Mouse (Mus musculus) heart, embryonic 13.5 days (tissue): ENCODE data around the gene Arhgef39. TPM values are rescaled to one million over a fixed set of nuclear protein-coding genes. Genes with fewer than 3 reads are reported as not detected.
A peak's percentile ranks its signal among the peaks of the same experiment; 100 is the strongest.

Experiments
- ATAC-seq: fragments of 200-750 bp; cut with Nextera tagmentation; 2 replicates; pipeline ENCODE4 v1.8.0; 2017; ENCODE audit warnings: moderate TSS enrichment; ENCODE audit not compliant: insufficient number of reproducible peaks, low FRiP score, low TSS enrichment; ENCODE audit errors: extremely low read depth
- H3K27ac ChIP-seq: fragments of 300-500 bp; sonication (generic); replicated peaks from 2 replicates; pipeline ENCODE4 v1.5.1; 2015; ENCODE audit warnings: moderate library complexity, mild to moderate bottlenecking, inconsistent platforms
- H3K27me3 ChIP-seq: fragments of 300-500 bp; sonication (generic); replicated peaks from 2 replicates; pipeline ENCODE4 v1.6.1; 2015; ENCODE audit warnings: mild to moderate bottlenecking, inconsistent platforms
- H3K36me3 ChIP-seq: fragments of 300-500 bp; sonication (generic); 2 replicates; pipeline ENCODE4 v1.6.1; 2015; ENCODE audit warnings: mild to moderate bottlenecking, inconsistent platforms
- H3K4me1 ChIP-seq: fragments of 300-500 bp; sonication (generic); 2 replicates; pipeline ENCODE4 v1.6.1; 2015; ENCODE audit warnings: inconsistent platforms
- H3K4me2 ChIP-seq: fragments of 300-500 bp; sonication (generic); 2 replicates; pipeline ENCODE4 v1.6.1; 2015; ENCODE audit warnings: inconsistent platforms, mild to moderate bottlenecking, moderate library complexity
- H3K4me3 ChIP-seq: fragments of 300-500 bp; sonication (generic); 2 replicates; pipeline ENCODE4 v1.5.1; 2015; ENCODE audit warnings: moderate library complexity, mild to moderate bottlenecking, inconsistent platforms
- H3K9ac ChIP-seq: fragments of 300-500 bp; sonication (generic); 2 replicates; pipeline ENCODE4 v1.6.1; 2015; ENCODE audit warnings: inconsistent platforms, mild to moderate bottlenecking, moderate library complexity
- H3K9me3 ChIP-seq: fragments of 300-500 bp; sonication (generic); 2 replicates; pipeline ENCODE4 v1.6.1; 2016; ENCODE audit warnings: inconsistent platforms
- WGBS: fragments of 180-500 bp; shearing (Covaris S2); methylation state at CpG from one replicate; pipeline ENCODE4 v1.1.7; 2015; ENCODE audit warnings: mixed read lengths; 5-methylcytosine and 5-hydroxymethylcytosine counted together
- polyA plus RNA-seq: library from polyadenylated mRNA; unstranded; fragments of >200 nt; fragmentation: Nextera tagmentation; extraction: Ambion mirVana; gene quantifications from 2 replicates; pipeline ENCODE4 v1.2.1, GENCODE M21; 2015

The Arhgef39 gene
- polyA plus RNA-seq, 1 experiment from 2014 or later: 32.0 TPM

- Histone ChIP-seq H3K27ac (no peak overlapping the region), H3K36me3 (no peaks in the 10 kb centered on the region), H3K9ac (0 out of 2 replicates have a peak overlapping the region, but pooled peaks have one; percentile 30), H3K9me3 (no peaks in the 10 kb centered on the region), H3K4me2 (peak overlapping the region; percentile 64), H3K27me3 (0 out of 2 replicates have a peak, but pooled peaks cover 9% of the 10 kb centered on the region), H3K4me1 (peaks cover 3% of the 10 kb centered on the region; the same call in 1 of the 2 replicates), H3K4me3 (peak overlapping the region; percentile 24)
- 42% methylated on average over 24 of the region's 24 CpGs for WGBS
- no peak for ATAC-seq
Observed at GRCm38 (mm10) chr4:43478906-43479832, 20.3 kb downstream of the Arhgef39 start.

- H3K27me3 ChIP-seq: 0 out of 2 replicates have a peak, but pooled peaks cover 9% of the 10 kb centered on the region
- H3K9me3 ChIP-seq: no peaks in the 10 kb centered on the region
- H3K4me1 ChIP-seq: peaks cover 3% of the 10 kb centered on the region; the same call in 1 of the 2 replicates
- peak overlapping the region; percentile 43 for H3K4me3 ChIP-seq
- peak overlapping the region; percentile 74 for H3K9ac ChIP-seq
- H3K4me2 ChIP-seq: peak overlapping the region; percentile 64
- peak overlapping the region; percentile 16 for H3K27ac ChIP-seq
- no peaks in the 10 kb centered on the region for H3K36me3 ChIP-seq
- peak; percentile 6; the same call in 1 of the 2 replicates for ATAC-seq
- WGBS: 41% methylated on average over 8 of the region's 8 CpGs
Observed at GRCm38 (mm10) chr4:43478534-43478858, 21.0 kb downstream of the Arhgef39 start.

GRCm38 (mm10) chr4:43477857-43478533 is 21.5 kb downstream of the Arhgef39 start:
- WGBS: 11% methylated on average over 11 of the region's 11 CpGs
- Histone ChIP-seq H3K4me3 (peak overlapping the region; percentile 43), H3K4me1 (peaks cover 3% of the 10 kb centered on the region; the same call in 1 of the 2 replicates), H3K36me3 (no peaks in the 10 kb centered on the region), H3K9ac (peak overlapping the region; percentile 74), H3K27ac (peak overlapping the region; percentile 16), H3K4me2 (peak overlapping the region; percentile 64), H3K27me3 (0 out of 2 replicates have a peak, but pooled peaks cover 6% of the 10 kb centered on the region), H3K9me3 (no peaks in the 10 kb centered on the region)
- ATAC-seq: peak; percentile 84

DNA sequence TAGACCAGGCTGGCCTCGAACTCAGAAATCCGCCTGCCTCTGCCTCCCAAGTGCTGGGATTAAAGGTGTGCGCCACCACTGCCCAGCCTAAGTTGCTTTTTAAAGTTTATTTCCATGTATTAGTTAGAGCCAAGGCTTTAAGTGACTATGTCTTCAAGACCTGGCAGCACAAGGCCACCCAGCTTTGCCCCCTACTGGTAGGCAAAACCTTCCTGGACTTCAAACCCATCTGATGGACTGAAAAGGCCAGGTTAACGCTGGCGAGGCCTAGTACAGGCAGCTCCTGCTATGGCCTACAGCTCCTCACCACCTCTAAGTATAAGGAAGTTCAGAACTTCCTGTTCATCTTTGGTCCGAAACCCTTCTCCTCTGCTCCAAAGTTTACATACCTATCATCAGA is 22.9 kb downstream of the Arhgef39 start:
- H3K27ac ChIP-seq: no peak overlapping the region
- no peak overlapping the region for H3K4me2 ChIP-seq
- H3K27me3 ChIP-seq: no peaks in the 10 kb centered on the region
- H3K9ac ChIP-seq: no peak overlapping the region
- no peak for ATAC-seq
- no peak overlapping the region for H3K4me3 ChIP-seq
- H3K36me3 ChIP-seq: no peaks in the 10 kb centered on the region
- no peaks in the 10 kb centered on the region for H3K9me3 ChIP-seq
- peaks cover 3% of the 10 kb centered on the region; the same call in 1 of the 2 replicates for H3K4me1 ChIP-seq
- WGBS: 77% methylated on average over 6 of the region's 6 CpGs

- 67% methylated on average over 1 of the region's 1 CpGs for WGBS
- H3K36me3 ChIP-seq: no peaks in the 10 kb centered on the region
- no peak for ATAC-seq
Observed at GRCm38 (mm10) chr4:43473636-43474035, 25.9 kb downstream of the Arhgef39 start.

DNA sequence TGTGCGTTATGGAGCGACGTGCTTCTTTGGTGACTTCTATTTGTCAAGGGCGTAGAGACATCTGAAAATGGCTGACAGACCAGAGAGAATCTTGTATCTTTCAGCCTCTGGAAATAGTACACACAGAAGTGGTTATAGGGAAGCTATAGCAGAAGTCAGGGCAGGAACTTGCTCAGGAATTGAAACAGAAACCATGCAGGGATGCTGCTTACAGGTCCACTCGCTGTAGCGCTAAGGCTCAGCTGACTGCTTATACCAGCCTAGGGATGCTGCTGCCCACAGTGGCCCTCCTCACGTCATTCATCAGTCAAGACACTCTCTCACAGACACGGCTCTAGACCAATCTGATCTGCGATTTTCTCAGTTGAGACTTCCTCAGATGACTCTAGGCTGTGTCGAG is 29.2 kb downstream of the Arhgef39 start:
- no peak overlapping the region for H3K9ac ChIP-seq
- H3K36me3 ChIP-seq: no peaks in the 10 kb centered on the region
- H3K27me3 ChIP-seq: no peaks in the 10 kb centered on the region
- H3K4me2 ChIP-seq: no peak overlapping the region
- H3K4me3 ChIP-seq: no peak overlapping the region
- H3K27ac ChIP-seq: no peak overlapping the region
- no peaks in the 10 kb centered on the region for H3K9me3 ChIP-seq
- 87% methylated on average over 10 of the region's 10 CpGs for WGBS
- peaks cover 6% of the 10 kb centered on the region; the same call in 1 of the 2 replicates for H3K4me1 ChIP-seq
- ATAC-seq: no peak

More at GRCm38 (mm10) chr4:43473636-43474035, 25.9 kb downstream of the Arhgef39 start:
- no peak overlapping the region for H3K9ac ChIP-seq
- H3K9me3 ChIP-seq: no peaks in the 10 kb centered on the region
- H3K4me3 ChIP-seq: no peak overlapping the region
- H3K4me1 ChIP-seq: no peaks in the 10 kb centered on the region
- no peaks in the 10 kb centered on the region for H3K27me3 ChIP-seq
- H3K27ac ChIP-seq: no peak overlapping the region
- H3K4me2 ChIP-seq: no peak overlapping the region

- no peak overlapping the region for H3K4me2 ChIP-seq
- no peak overlapping the region for H3K4me3 ChIP-seq
- H3K4me1 ChIP-seq: peaks cover 6% of the 10 kb centered on the region; the same call in 1 of the 2 replicates
- no peak overlapping the region for H3K9ac ChIP-seq
- no peak for ATAC-seq
- WGBS: 88% methylated on average over 7 of the region's 7 CpGs
- H3K9me3 ChIP-seq: no peaks in the 10 kb centered on the region
- H3K36me3 ChIP-seq: no peaks in the 10 kb centered on the region
- no peak overlapping the region for H3K27ac ChIP-seq
- H3K27me3 ChIP-seq: no peaks in the 10 kb centered on the region
Observed at GRCm38 (mm10) chr4:43466872-43467271, 32.6 kb downstream of the Arhgef39 start.

DNA sequence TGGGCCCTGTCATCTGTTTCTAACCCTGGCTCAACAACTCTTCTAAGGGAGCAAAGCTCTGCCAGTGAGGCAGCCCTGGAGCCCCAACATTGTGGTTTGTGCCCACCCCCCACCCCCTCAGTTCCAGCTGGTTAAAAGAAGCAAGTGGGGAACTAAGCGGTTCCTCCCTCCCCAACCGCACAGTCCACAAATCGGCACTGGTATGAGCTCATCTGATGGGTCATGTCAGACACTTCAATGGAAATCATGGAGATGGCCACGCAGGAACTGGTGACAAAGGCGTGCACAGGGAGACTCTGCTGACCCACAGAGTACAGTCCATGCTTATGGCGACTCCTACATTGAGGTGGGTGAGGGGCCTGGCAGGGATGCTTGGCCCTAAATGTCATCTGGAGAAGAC is 33.6 kb downstream of the Arhgef39 start:
- peaks cover 6% of the 10 kb centered on the region; the same call in 1 of the 2 replicates for H3K4me1 ChIP-seq
- H3K27ac ChIP-seq: no peak overlapping the region
- H3K36me3 ChIP-seq: no peaks in the 10 kb centered on the region
- H3K27me3 ChIP-seq: no peaks in the 10 kb centered on the region
- no peak overlapping the region for H3K4me3 ChIP-seq
- no peaks in the 10 kb centered on the region for H3K9me3 ChIP-seq
- no peak overlapping the region for H3K9ac ChIP-seq
- WGBS: 78% methylated on average over 6 of the region's 6 CpGs
- H3K4me2 ChIP-seq: no peak overlapping the region
- no peak for ATAC-seq

GRCm38 (mm10) chr4:43463102-43463501 is 36.4 kb downstream of the Arhgef39 start:
- no peak for ATAC-seq
- H3K9me3 ChIP-seq: no peaks in the 10 kb centered on the region
- no peak overlapping the region for H3K4me3 ChIP-seq
- H3K27me3 ChIP-seq: no peaks in the 10 kb centered on the region; the same call in 1 of the 2 replicates
- H3K27ac ChIP-seq: no peak overlapping the region
- no peaks in the 10 kb centered on the region for H3K36me3 ChIP-seq
- 75% methylated on average over 5 of the region's 5 CpGs for WGBS
- peaks cover 6% of the 10 kb centered on the region; the same call in 1 of the 2 replicates for H3K4me1 ChIP-seq
- H3K9ac ChIP-seq: no peak overlapping the region
- H3K4me2 ChIP-seq: no peak overlapping the region

DNA sequence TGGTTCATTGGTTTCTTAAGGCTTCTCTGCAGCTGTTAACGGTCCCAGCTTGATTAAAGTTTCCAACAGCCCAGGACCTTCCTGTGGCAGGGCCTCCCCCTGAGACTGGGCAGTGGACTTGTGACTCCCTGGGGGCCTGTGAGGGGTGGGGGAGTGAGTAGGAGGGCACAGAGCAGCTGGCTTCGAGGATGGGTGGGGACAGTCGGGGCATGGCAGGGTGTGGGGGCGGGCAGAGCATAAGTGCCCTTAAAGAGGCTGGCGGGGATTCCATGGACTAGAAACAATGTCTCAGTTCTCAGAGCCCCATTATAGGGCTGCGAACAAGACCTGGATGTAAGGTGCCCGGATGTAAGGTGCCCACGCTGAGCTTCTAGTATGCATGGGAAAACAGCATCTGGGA is 42.4 kb downstream of the Arhgef39 start:
- Histone ChIP-seq H3K27ac (no peak overlapping the region), H3K4me3 (no peak overlapping the region), H3K4me2 (no peak overlapping the region), H3K9me3 (no peaks in the 10 kb centered on the region), H3K9ac (0 out of 2 replicates have a peak overlapping the region, but pooled peaks have one; percentile 54), H3K36me3 (no peaks in the 10 kb centered on the region), H3K4me1 (peaks cover 29% of the 10 kb centered on the region), H3K27me3 (peaks cover 50% of the 10 kb centered on the region)
- WGBS: 14% methylated on average over 8 of the region's 8 CpGs
- ATAC-seq: no peak

GRCm38 (mm10) chr4:43456470-43456869 is 43.0 kb downstream of the Arhgef39 start:
- no peak overlapping the region for H3K27ac ChIP-seq
- H3K4me1 ChIP-seq: peaks cover 30% of the 10 kb centered on the region
- H3K4me2 ChIP-seq: no peak overlapping the region
- 25% methylated on average over 4 of the region's 4 CpGs for WGBS
- no peak overlapping the region for H3K4me3 ChIP-seq
- H3K9ac ChIP-seq: no peak overlapping the region
- H3K9me3 ChIP-seq: no peaks in the 10 kb centered on the region
- H3K27me3 ChIP-seq: peaks cover 57% of the 10 kb centered on the region
- ATAC-seq: no peak
- no peaks in the 10 kb centered on the region for H3K36me3 ChIP-seq
